Mouse (Mus musculus): ENCODE results near the gene Sh3bp4. TPM values are rescaled to one million over a fixed set of nuclear protein-coding genes. Genes with fewer than 3 reads are reported as not detected.

Gene Sh3bp4
- polyA plus RNA-seq, 1 experiment from 2014 or later = 15.7 TPM

- H3K9ac ChIP-seq (ENCODE audit: low read length) = no peak overlapping the region
- no peak for ATAC-seq
- H3K4me1 ChIP-seq (ENCODE audit: control insufficient read depth, insufficient read depth, low read length) = peaks cover 3% of the 10 kb centered on the region; the same call in 1 of the 2 replicates
Measured at GRCm38 (mm10) chr1:89120290-89120689, 50.1 kb downstream of the Sh3bp4 start.

GRCm38 (mm10) chr1:89121466-89121865 is 51.3 kb downstream of the Sh3bp4 start:
- Histone ChIP-seq H3K4me2 (ENCODE audit: low read length) (no peak overlapping the region), H3K27me3 (replicated peaks; ENCODE audit: control insufficient read depth, insufficient read depth, low read length) (no peaks in the 10 kb centered on the region), H3K9ac (ENCODE audit: low read length) (no peak overlapping the region), H3K4me1 (ENCODE audit: control insufficient read depth, insufficient read depth, low read length) (peaks cover 3% of the 10 kb centered on the region; the same call in 1 of the 2 replicates), H3K36me3 (ENCODE audit: control insufficient read depth, insufficient read depth, low read length) (no peaks in the 10 kb centered on the region), H3K4me3 (ENCODE audit: low read depth, low read length) (no peak overlapping the region), H3K27ac (ENCODE audit: low read depth, low read length) (no peak overlapping the region), H3K9me3 (replicated peaks; ENCODE audit: control insufficient read depth, low read length) (no peaks in the 10 kb centered on the region)
- ATAC-seq (no peak), DNase-seq (ENCODE audit: low spot score) (peak; percentile 35)
- 59% methylated on average over 8 of the region's 8 CpGs for WGBS

More at GRCm38 (mm10) chr1:89120290-89120689, 50.1 kb downstream of the Sh3bp4 start:
- Histone ChIP-seq H3K9me3 (replicated peaks; ENCODE audit: control insufficient read depth, low read length) (no peaks in the 10 kb centered on the region), H3K27me3 (replicated peaks; ENCODE audit: control insufficient read depth, insufficient read depth, low read length) (no peaks in the 10 kb centered on the region), H3K36me3 (ENCODE audit: control insufficient read depth, insufficient read depth, low read length) (no peaks in the 10 kb centered on the region), H3K27ac (ENCODE audit: low read depth, low read length) (no peak overlapping the region), H3K4me3 (ENCODE audit: low read depth, low read length) (no peak overlapping the region), H3K4me2 (ENCODE audit: low read length) (no peak overlapping the region)
- no peak for DNase-seq (ENCODE audit: low spot score)
- 56% methylated on average over 4 of the region's 4 CpGs for WGBS

GRCm38 (mm10) chr1:89122376-89122775 is 52.2 kb downstream of the Sh3bp4 start:
- H3K27me3 ChIP-seq (replicated peaks; ENCODE audit: control insufficient read depth, insufficient read depth, low read length) = no peaks in the 10 kb centered on the region
- H3K27ac ChIP-seq (ENCODE audit: low read depth, low read length) = no peak overlapping the region
- H3K4me2 ChIP-seq (ENCODE audit: low read length) = no peak overlapping the region
- H3K9me3 ChIP-seq (replicated peaks; ENCODE audit: control insufficient read depth, low read length) = no peaks in the 10 kb centered on the region
- H3K4me3 ChIP-seq (ENCODE audit: low read depth, low read length) = no peak overlapping the region
- DNase-seq (ENCODE audit: low spot score) (no peak), ATAC-seq (no peak)
- no peaks in the 10 kb centered on the region for H3K36me3 ChIP-seq (ENCODE audit: control insufficient read depth, insufficient read depth, low read length)
- H3K4me1 ChIP-seq (ENCODE audit: control insufficient read depth, insufficient read depth, low read length) = peaks cover 3% of the 10 kb centered on the region; the same call in 1 of the 2 replicates
- 85% methylated on average over 5 of the region's 5 CpGs for WGBS
- no peak overlapping the region for H3K9ac ChIP-seq (ENCODE audit: low read length)

- Histone ChIP-seq H3K9me3 (replicated peaks; ENCODE audit: control insufficient read depth, low read length) (no peaks in the 10 kb centered on the region), H3K4me2 (ENCODE audit: low read length) (no peak overlapping the region), H3K9ac (ENCODE audit: low read length) (no peak overlapping the region), H3K36me3 (ENCODE audit: control insufficient read depth, insufficient read depth, low read length) (no peaks in the 10 kb centered on the region), H3K27ac (ENCODE audit: low read depth, low read length) (no peak overlapping the region), H3K27me3 (replicated peaks; ENCODE audit: control insufficient read depth, insufficient read depth, low read length) (no peaks in the 10 kb centered on the region), H3K4me1 (ENCODE audit: control insufficient read depth, insufficient read depth, low read length) (peaks cover 3% of the 10 kb centered on the region; the same call in 1 of the 2 replicates), H3K4me3 (ENCODE audit: low read depth, low read length) (no peak overlapping the region)
- 90% methylated on average over 7 of the region's 7 CpGs for WGBS
- DNase-seq (ENCODE audit: low spot score) = no peak
- ATAC-seq = no peak
Measured at GRCm38 (mm10) chr1:89124076-89124475, 53.9 kb downstream of the Sh3bp4 start.

GRCm38 (mm10) chr1:89127163-89127562 is 56.9 kb downstream of the Sh3bp4 start:
- no peak for DNase-seq (ENCODE audit: low spot score)
- H3K4me1 ChIP-seq (ENCODE audit: control insufficient read depth, insufficient read depth, low read length) = no peaks in the 10 kb centered on the region
- H3K9ac ChIP-seq (ENCODE audit: low read length) = no peak overlapping the region
- no peaks in the 10 kb centered on the region for H3K9me3 ChIP-seq (replicated peaks; ENCODE audit: control insufficient read depth, low read length)
- H3K4me2 ChIP-seq (ENCODE audit: low read length) = no peak overlapping the region
- 96% methylated on average over 3 of the region's 3 CpGs for WGBS
- no peak overlapping the region for H3K4me3 ChIP-seq (ENCODE audit: low read depth, low read length)
- no peaks in the 10 kb centered on the region for H3K27me3 ChIP-seq (replicated peaks; ENCODE audit: control insufficient read depth, insufficient read depth, low read length)
- no peak for ATAC-seq
- H3K36me3 ChIP-seq (ENCODE audit: control insufficient read depth, insufficient read depth, low read length) = no peaks in the 10 kb centered on the region
- H3K27ac ChIP-seq (ENCODE audit: low read depth, low read length) = no peak overlapping the region

GRCm38 (mm10) chr1:89130429-89130828 is 60.2 kb downstream of the Sh3bp4 start:
- no peak overlapping the region for H3K27ac ChIP-seq (ENCODE audit: low read depth, low read length)
- no peak for ATAC-seq
- no peaks in the 10 kb centered on the region for H3K27me3 ChIP-seq (replicated peaks; ENCODE audit: control insufficient read depth, insufficient read depth, low read length)
- H3K9ac ChIP-seq (ENCODE audit: low read length) = no peak overlapping the region
- H3K36me3 ChIP-seq (ENCODE audit: control insufficient read depth, insufficient read depth, low read length) = no peaks in the 10 kb centered on the region
- 83% methylated on average over 6 of the region's 6 CpGs for WGBS
- no peaks in the 10 kb centered on the region for H3K9me3 ChIP-seq (replicated peaks; ENCODE audit: control insufficient read depth, low read length)
- no peak overlapping the region for H3K4me3 ChIP-seq (ENCODE audit: low read depth, low read length)
- no peak for DNase-seq (ENCODE audit: low spot score)
- H3K4me1 ChIP-seq (ENCODE audit: control insufficient read depth, insufficient read depth, low read length) = no peaks in the 10 kb centered on the region
- no peak overlapping the region for H3K4me2 ChIP-seq (ENCODE audit: low read length)

- H3K4me3 ChIP-seq (ENCODE audit: low read depth, low read length) = no peak overlapping the region
- H3K9me3 ChIP-seq (replicated peaks; ENCODE audit: control insufficient read depth, low read length) = no peaks in the 10 kb centered on the region
- H3K4me1 ChIP-seq (ENCODE audit: control insufficient read depth, insufficient read depth, low read length) = peaks cover 4% of the 10 kb centered on the region
- WGBS = 78% methylated on average over 14 of the region's 14 CpGs
- no peak for ATAC-seq
- no peaks in the 10 kb centered on the region for H3K27me3 ChIP-seq (replicated peaks; ENCODE audit: control insufficient read depth, insufficient read depth, low read length)
- H3K27ac ChIP-seq (ENCODE audit: low read depth, low read length) = no peak overlapping the region
- no peak overlapping the region for H3K4me2 ChIP-seq (ENCODE audit: low read length)
- H3K9ac ChIP-seq (ENCODE audit: low read length) = no peak overlapping the region
- H3K36me3 ChIP-seq (ENCODE audit: control insufficient read depth, insufficient read depth, low read length) = no peaks in the 10 kb centered on the region
- no peak for DNase-seq (ENCODE audit: low spot score)
Measured at GRCm38 (mm10) chr1:89131018-89131540, 60.9 kb downstream of the Sh3bp4 start.

GRCm38 (mm10) chr1:89131707-89132106 is 61.5 kb downstream of the Sh3bp4 start:
- DNase-seq (ENCODE audit: low spot score) (peak; percentile 13), ATAC-seq (no peak; the same call in 1 of the 2 replicates)
- 72% methylated on average over 8 of the region's 8 CpGs for WGBS

GRCm38 (mm10) chr1:89133266-89133665 is 63.1 kb downstream of the Sh3bp4 start:
- 91% methylated on average over 4 of the region's 4 CpGs for WGBS
- H3K4me2 ChIP-seq (ENCODE audit: low read length) = no peak overlapping the region
- no peak overlapping the region for H3K4me3 ChIP-seq (ENCODE audit: low read depth, low read length)
- no peaks in the 10 kb centered on the region for H3K9me3 ChIP-seq (replicated peaks; ENCODE audit: control insufficient read depth, low read length)
- 0 out of 2 replicates have a peak, but pooled peaks cover 2% of the 10 kb centered on the region for H3K36me3 ChIP-seq (ENCODE audit: control insufficient read depth, insufficient read depth, low read length)
- H3K4me1 ChIP-seq (ENCODE audit: control insufficient read depth, insufficient read depth, low read length) = peaks cover 12% of the 10 kb centered on the region
- no peak overlapping the region for H3K27ac ChIP-seq (ENCODE audit: low read depth, low read length)
- H3K9ac ChIP-seq (ENCODE audit: low read length) = no peak overlapping the region
- ATAC-seq (no peak), DNase-seq (ENCODE audit: low spot score) (no peak)
- no peaks in the 10 kb centered on the region for H3K27me3 ChIP-seq (replicated peaks; ENCODE audit: control insufficient read depth, insufficient read depth, low read length)

More at GRCm38 (mm10) chr1:89131707-89132106, 61.5 kb downstream of the Sh3bp4 start:
- Histone ChIP-seq H3K27ac (ENCODE audit: low read depth, low read length) (no peak overlapping the region), H3K9ac (ENCODE audit: low read length) (no peak overlapping the region), H3K9me3 (replicated peaks; ENCODE audit: control insufficient read depth, low read length) (no peaks in the 10 kb centered on the region), H3K36me3 (ENCODE audit: control insufficient read depth, insufficient read depth, low read length) (no peaks in the 10 kb centered on the region), H3K4me3 (ENCODE audit: low read depth, low read length) (no peak overlapping the region), H3K4me2 (ENCODE audit: low read length) (no peak overlapping the region), H3K27me3 (replicated peaks; ENCODE audit: control insufficient read depth, insufficient read depth, low read length) (no peaks in the 10 kb centered on the region), H3K4me1 (ENCODE audit: control insufficient read depth, insufficient read depth, low read length) (peaks cover 10% of the 10 kb centered on the region)
